Mouse (Mus musculus): ENCODE results near the gene Gramd1c.

- no peak for TF ChIP-seq CTCF (IDR thresholded peaks at IDR 0.05; ENCODE audit: borderline replicate concordance, insufficient read depth, low read depth, low read length)
- no peak for TF ChIP-seq POLR2A (IDR thresholded peaks at IDR 0.05; ENCODE audit: borderline replicate concordance, insufficient read depth, low read length)
These were observed 13.0 kb downstream of the Gramd1c start for GRCm38 (mm10) chr16:44050139-44050538.

Data from cerebellum, adult 2 months (tissue).